Mouse (Mus musculus): ENCODE results near the gene Cfl2. TPM values are rescaled to one million over a fixed set of nuclear protein-coding genes. Genes with fewer than 3 reads are reported as not detected.
A peak's percentile ranks its signal among the peaks of the same experiment; 100 is the strongest.
"Not testable (repeated sequence)": the region's sequence is repeated elsewhere in the genome, so short reads cannot be mapped to it uniquely, and the experiment has no call there.

The Cfl2 gene
- polyA plus RNA-seq, 1 experiment, result 60.3 TPM

DNA sequence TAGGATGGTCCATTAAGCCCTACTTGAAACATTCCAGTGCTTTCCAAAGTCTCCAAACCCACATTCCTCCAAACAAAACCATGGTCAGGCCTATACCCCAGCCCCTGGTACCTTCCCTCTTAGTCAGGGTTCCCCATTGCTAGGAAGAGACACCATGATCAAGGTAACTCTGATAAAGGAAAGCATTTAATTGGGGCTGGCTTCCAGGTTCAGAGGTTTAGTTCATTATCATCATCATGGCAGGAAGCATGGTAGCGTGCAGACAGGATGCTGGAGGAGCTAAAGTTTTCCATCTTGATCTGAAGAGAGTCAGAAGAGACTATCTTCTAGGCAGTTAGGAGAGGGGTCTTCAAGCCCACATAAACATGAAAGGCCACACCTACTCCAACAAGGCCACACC, 21.1 kb downstream of the Cfl2 start:
- Histone ChIP-seq H3K27ac (ENCODE audit: control insufficient read depth, insufficient read depth, low read depth, low read length) (no peak overlapping the region), H3K36me3 (ENCODE audit: control insufficient read depth, insufficient read depth, low read length) (no peaks in the 10 kb centered on the region), H3K4me3 (ENCODE audit: control insufficient read depth, low read depth, low read length) (no peak overlapping the region), H3K27me3 (ENCODE audit: control insufficient read depth, insufficient read depth, low read length) (no peaks in the 10 kb centered on the region), H3K4me1 (ENCODE audit: control insufficient read depth, insufficient read depth, low read length) (no peaks in the 10 kb centered on the region; the same call in 1 of the 2 replicates)
- no peak for TF ChIP-seq CTCF (IDR thresholded peaks at IDR 0.05; ENCODE audit: control insufficient read depth, insufficient read depth, insufficient replicate concordance, low read depth, low read length)
- TF ChIP-seq POLR2A (IDR thresholded peaks at IDR 0.05; ENCODE audit: control insufficient read depth, low read depth, low read length), result no peak

DNA sequence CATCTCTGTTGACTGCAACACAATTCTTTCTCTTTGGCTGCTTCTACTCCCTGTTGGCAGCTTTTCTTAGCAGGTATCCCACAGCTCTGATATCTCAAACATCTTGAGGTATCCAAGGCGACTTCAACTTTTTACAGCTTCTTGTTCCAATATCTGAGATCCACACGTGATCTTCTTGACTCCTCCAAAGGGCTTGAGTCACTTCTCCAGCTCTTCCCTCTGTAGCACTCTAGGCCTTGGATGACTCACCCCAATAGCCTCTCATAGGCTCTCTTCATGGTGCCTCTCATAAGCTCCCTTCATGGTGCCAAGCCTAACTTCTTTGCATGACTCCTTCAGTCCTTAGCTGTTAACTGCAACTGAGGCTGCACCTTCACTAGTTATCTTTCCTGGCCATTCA, 22.9 kb downstream of the Cfl2 start:
- Histone ChIP-seq H3K27me3 (ENCODE audit: control insufficient read depth, insufficient read depth, low read length) (no peaks in the 10 kb centered on the region), H3K36me3 (ENCODE audit: control insufficient read depth, insufficient read depth, low read length) (no peaks in the 10 kb centered on the region)

DNA sequence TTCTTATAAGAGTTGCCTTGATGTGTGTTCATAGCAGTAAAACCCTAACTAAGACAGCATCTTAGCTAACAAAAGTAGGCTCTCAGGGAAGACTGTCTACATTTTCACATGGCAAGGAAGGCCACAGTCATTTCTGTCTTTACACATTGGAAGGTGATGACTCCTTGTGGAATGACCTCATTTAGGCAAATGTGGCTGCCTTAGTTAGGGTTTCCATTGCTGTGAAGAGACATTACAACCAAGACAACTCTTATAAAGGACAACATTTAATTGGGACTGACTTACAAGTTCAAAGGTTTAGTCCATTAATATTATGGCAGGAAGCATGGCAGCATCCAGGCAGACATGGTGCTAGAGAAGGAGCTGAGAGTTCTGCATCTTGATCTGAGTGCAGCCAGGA, 23.7 kb downstream of the Cfl2 start:
- Histone ChIP-seq H3K4me1 (ENCODE audit: control insufficient read depth, insufficient read depth, low read length) (peaks cover under 1% of the 10 kb centered on the region; the same call in 1 of the 2 replicates), H3K27me3 (ENCODE audit: control insufficient read depth, insufficient read depth, low read length) (no peaks in the 10 kb centered on the region), H3K27ac (ENCODE audit: control insufficient read depth, insufficient read depth, low read depth, low read length) (no peak overlapping the region), H3K36me3 (ENCODE audit: control insufficient read depth, insufficient read depth, low read length) (no peaks in the 10 kb centered on the region), H3K4me3 (ENCODE audit: control insufficient read depth, low read depth, low read length) (no peak overlapping the region)
- no peak for TF ChIP-seq CTCF (IDR thresholded peaks at IDR 0.05; ENCODE audit: control insufficient read depth, insufficient read depth, insufficient replicate concordance, low read depth, low read length)
- no peak for TF ChIP-seq POLR2A (IDR thresholded peaks at IDR 0.05; ENCODE audit: control insufficient read depth, low read depth, low read length)

More for the DNA sequence above, 22.9 kb downstream of the Cfl2 start:
- TF ChIP-seq CTCF (IDR thresholded peaks at IDR 0.05; ENCODE audit: control insufficient read depth, insufficient read depth, insufficient replicate concordance, low read depth, low read length) (no peak), POLR2A (IDR thresholded peaks at IDR 0.05; ENCODE audit: control insufficient read depth, low read depth, low read length) (no peak)
- Histone ChIP-seq H3K4me3 (ENCODE audit: control insufficient read depth, low read depth, low read length) (no peak overlapping the region), H3K27ac (ENCODE audit: control insufficient read depth, insufficient read depth, low read depth, low read length) (no peak overlapping the region), H3K4me1 (ENCODE audit: control insufficient read depth, insufficient read depth, low read length) (no peaks in the 10 kb centered on the region; the same call in 1 of the 2 replicates)

DNA sequence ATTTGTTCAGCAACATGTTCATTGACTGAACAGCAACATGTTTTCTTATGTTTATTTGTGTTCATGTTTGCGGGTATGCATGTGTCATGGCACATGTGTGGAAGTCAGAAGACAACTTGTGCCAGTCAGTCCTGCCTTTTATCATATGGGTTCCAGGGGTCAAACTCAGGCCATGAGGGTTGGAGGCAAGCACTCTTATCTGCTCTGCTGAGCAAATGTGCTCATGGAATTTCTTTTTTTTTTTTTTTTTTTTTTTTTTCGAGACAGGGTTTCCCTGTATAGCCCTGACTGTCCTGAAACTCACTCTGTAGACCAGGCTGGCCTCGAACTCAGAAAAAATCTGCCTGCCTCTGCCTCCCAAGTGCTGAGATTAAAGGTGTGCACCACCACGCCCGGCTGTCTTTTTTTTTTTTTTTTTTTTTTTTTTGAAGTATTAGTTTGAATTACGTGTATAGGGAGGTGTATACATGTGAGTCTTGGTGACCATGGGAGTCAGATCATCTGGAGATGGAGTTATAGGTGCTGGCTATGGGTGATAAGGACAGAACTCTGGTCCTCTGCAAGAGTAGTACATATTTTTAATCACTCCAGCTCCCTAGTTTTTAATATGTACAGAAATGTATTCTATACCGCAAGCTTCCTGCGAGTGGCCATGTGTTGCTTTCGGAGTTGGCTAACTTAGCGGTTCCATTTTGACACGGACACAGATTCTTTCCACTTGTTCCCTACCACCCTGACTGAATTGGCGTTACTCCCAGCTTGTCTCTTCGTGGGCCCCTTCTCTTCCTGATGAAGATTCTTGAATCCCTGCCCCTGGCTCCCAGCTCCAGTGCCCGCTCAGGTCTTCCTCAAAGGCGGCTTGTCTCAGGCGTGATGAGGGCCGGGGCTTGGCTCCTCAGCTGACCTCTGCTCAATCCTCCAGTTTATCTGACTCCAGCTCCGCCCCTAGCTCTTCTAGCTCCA, 26.8 kb downstream of the Cfl2 start:
- Histone ChIP-seq H3K27me3 (ENCODE audit: control insufficient read depth, insufficient read depth, low read length) (no peaks in the 10 kb centered on the region), H3K36me3 (ENCODE audit: control insufficient read depth, insufficient read depth, low read length) (no peaks in the 10 kb centered on the region), H3K4me3 (ENCODE audit: control insufficient read depth, low read depth, low read length) (peak overlapping the region; percentile 11), H3K27ac (ENCODE audit: control insufficient read depth, insufficient read depth, low read depth, low read length) (no peak overlapping the region), H3K4me1 (ENCODE audit: control insufficient read depth, insufficient read depth, low read length) (peaks cover 2% of the 10 kb centered on the region; the same call in 1 of the 2 replicates)
- TF ChIP-seq CTCF (IDR thresholded peaks at IDR 0.05; ENCODE audit: control insufficient read depth, insufficient read depth, insufficient replicate concordance, low read depth, low read length), result no peak
- no peak for TF ChIP-seq POLR2A (IDR thresholded peaks at IDR 0.05; ENCODE audit: control insufficient read depth, low read depth, low read length)

DNA sequence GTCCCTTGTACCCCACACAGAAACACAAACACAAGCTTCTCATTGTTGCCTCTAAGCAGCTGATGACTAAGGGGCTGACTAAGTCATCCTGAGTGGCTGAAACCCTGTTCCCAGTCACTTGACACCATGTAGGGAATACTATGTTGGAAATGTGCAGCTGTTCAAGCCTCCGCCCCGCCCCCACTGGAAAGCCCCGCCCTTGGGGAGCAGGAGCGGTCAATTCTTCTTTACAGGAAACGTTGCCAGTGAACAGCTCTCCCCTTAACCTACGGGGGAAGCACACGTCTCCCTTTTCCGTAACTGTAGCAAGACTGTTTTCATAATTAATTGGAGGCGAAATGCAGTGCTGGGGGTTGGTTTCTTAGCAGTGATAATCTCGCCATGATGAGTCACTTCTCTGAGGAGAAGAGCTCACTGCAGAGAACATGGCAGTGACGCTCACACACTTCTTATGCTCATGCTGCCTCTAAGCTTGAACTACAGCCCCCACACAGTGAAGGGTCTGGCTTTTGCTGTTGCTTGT, 27.7 kb downstream of the Cfl2 start:
- H3K4me1 ChIP-seq (ENCODE audit: control insufficient read depth, insufficient read depth, low read length), result peaks cover 2% of the 10 kb centered on the region; the same call in 1 of the 2 replicates
- no peaks in the 10 kb centered on the region for H3K27me3 ChIP-seq (ENCODE audit: control insufficient read depth, insufficient read depth, low read length)
- TF ChIP-seq CTCF (IDR thresholded peaks at IDR 0.05; ENCODE audit: control insufficient read depth, insufficient read depth, insufficient replicate concordance, low read depth, low read length), result no peak
- no peak for TF ChIP-seq POLR2A (IDR thresholded peaks at IDR 0.05; ENCODE audit: control insufficient read depth, low read depth, low read length)
- H3K36me3 ChIP-seq (ENCODE audit: control insufficient read depth, insufficient read depth, low read length), result no peaks in the 10 kb centered on the region
- H3K4me3 ChIP-seq (ENCODE audit: control insufficient read depth, low read depth, low read length), result peak overlapping the region; percentile 26
- no peak overlapping the region for H3K27ac ChIP-seq (ENCODE audit: control insufficient read depth, insufficient read depth, low read depth, low read length)

DNA sequence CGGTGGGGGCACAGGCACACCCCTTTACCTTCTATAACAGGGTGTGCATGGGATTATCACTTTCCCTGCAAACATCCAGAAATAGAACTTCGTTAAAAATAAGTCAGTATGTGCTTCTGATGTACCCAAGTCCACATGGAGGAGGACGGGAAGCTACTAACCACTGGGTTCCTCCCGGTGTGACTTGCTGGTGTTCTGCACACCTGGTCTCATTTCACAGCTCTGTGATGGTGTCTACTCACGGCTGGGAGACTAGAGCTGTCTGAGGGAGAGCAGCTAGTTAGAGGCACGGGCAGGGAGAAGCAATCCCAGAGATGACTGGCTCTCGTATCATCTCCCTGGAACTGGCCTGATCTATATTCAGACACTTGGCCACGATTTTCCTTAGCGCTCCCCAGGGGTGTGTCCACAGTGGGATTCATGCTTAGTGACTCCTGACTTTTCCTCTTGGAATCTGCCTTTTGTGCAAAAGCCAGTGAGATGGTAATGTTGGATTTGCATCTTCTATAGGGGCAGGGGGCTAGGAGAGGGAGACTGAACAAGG, 28.7 kb downstream of the Cfl2 start:
- no peaks in the 10 kb centered on the region for H3K27me3 ChIP-seq (ENCODE audit: control insufficient read depth, insufficient read depth, low read length)
- no peak overlapping the region for H3K27ac ChIP-seq (ENCODE audit: control insufficient read depth, insufficient read depth, low read depth, low read length)
- H3K4me3 ChIP-seq (ENCODE audit: control insufficient read depth, low read depth, low read length), result peak overlapping the region; percentile 46
- H3K4me1 ChIP-seq (ENCODE audit: control insufficient read depth, insufficient read depth, low read length), result peaks cover 2% of the 10 kb centered on the region; the same call in 1 of the 2 replicates
- TF ChIP-seq POLR2A (IDR thresholded peaks at IDR 0.05; ENCODE audit: control insufficient read depth, low read depth, low read length) (no peak), CTCF (IDR thresholded peaks at IDR 0.05; ENCODE audit: control insufficient read depth, insufficient read depth, insufficient replicate concordance, low read depth, low read length) (no peak)
- H3K36me3 ChIP-seq (ENCODE audit: control insufficient read depth, insufficient read depth, low read length), result no peaks in the 10 kb centered on the region

DNA sequence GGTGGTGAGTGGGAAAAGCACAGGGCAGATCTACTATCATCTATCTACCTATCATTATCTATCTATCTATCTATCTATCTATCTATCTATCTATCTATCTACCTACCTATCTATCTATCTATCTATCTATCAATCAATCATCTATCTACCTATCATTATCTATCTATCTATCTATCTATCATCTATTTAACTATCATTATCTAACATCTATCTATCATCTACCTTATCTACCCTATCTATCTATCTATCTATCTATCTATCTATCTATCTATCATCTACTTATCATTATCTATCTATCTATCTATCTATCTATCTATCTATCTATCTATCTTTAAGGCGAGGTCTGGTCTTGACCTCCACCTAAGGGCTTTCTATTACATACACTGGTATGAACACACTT, 30.8 kb downstream of the Cfl2 start:
- not testable (repeated sequence) for H3K4me3 ChIP-seq (ENCODE audit: control insufficient read depth, low read depth, low read length); H3K27ac ChIP-seq (ENCODE audit: control insufficient read depth, insufficient read depth, low read depth, low read length); H3K27me3 ChIP-seq (ENCODE audit: control insufficient read depth, insufficient read depth, low read length); H3K36me3 ChIP-seq (ENCODE audit: control insufficient read depth, insufficient read depth, low read length); H3K4me1 ChIP-seq (ENCODE audit: control insufficient read depth, insufficient read depth, low read length)
